Mouse (Mus musculus): ENCODE results near the gene Abraxas2. TPM values are rescaled to one million over a fixed set of nuclear protein-coding genes. Genes with fewer than 3 reads are reported as not detected.

The Abraxas2 gene
- polyA plus RNA-seq, 1 experiment, result 69.5 TPM

- peak overlapping the region; percentile 48; the same call in 1 of the 2 replicates for H3K4me3 ChIP-seq (ENCODE audit: insufficient read depth, low read length)
- peaks cover 40% of the 10 kb centered on the region for H3K4me1 ChIP-seq (ENCODE audit: control insufficient read depth, insufficient read depth, low read length)
- TF ChIP-seq CTCF (IDR thresholded peaks at IDR 0.05; ENCODE audit: low read depth, low read length) (no peak), POLR2A (IDR thresholded peaks at IDR 0.05; ENCODE audit: borderline replicate concordance, low read depth, low read length) (no peak)
- H3K27ac ChIP-seq (ENCODE audit: insufficient read depth, low read depth, low read length), result peak overlapping the region; percentile 85
Measured at GRCm38 (mm10) chr7:132893336-132893735, 34.3 kb downstream of the Abraxas2 start.

DNA sequence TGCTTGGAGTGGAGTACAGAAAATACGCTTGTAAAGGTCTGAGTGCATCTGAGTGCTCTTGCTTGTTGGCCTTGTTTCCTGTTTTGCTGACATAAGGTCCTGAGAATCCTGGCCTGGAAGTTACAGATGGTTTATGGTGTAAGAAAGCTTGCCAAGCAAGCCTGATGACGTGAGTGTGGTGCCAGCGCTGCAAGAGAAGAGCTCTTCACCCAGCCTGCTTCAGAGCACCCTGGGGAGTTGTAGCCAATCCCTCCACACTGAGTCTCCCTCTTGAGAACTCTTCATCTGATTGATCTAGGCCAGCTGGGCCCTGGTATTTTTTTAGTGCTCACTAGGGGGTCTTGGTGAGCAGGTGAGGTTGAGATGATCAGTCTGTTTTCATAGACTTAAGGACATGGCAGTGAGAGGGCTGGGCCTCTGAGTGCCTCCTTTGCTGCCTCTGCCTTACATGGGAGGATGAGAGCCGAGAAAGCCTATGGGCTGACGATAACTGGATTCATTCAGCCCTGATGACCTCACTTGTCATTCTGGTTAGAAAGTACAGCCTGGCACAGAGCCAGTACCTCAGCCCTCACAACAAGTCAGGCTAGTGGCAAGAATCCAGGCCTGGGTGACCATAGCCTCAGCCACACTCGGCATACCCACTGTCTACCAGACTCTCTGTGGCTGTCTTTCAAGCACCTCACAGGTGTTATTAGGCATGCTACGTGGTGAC lies 36.0 kb downstream of the Abraxas2 start:
- Histone ChIP-seq H3K4me1 (ENCODE audit: control insufficient read depth, insufficient read depth, low read length) (peaks cover 37% of the 10 kb centered on the region), H3K4me3 (ENCODE audit: insufficient read depth, low read length) (no peak overlapping the region), H3K27ac (ENCODE audit: insufficient read depth, low read depth, low read length) (peak overlapping the region; percentile 53)
- TF ChIP-seq CTCF (IDR thresholded peaks at IDR 0.05; ENCODE audit: low read depth, low read length) (no peak), POLR2A (IDR thresholded peaks at IDR 0.05; ENCODE audit: borderline replicate concordance, low read depth, low read length) (no peak)

- Histone ChIP-seq H3K4me1 (ENCODE audit: control insufficient read depth, insufficient read depth, low read length) (peaks cover 44% of the 10 kb centered on the region), H3K4me3 (ENCODE audit: insufficient read depth, low read length) (no peak overlapping the region), H3K27ac (ENCODE audit: insufficient read depth, low read depth, low read length) (no peak overlapping the region)
- TF ChIP-seq POLR2A (IDR thresholded peaks at IDR 0.05; ENCODE audit: borderline replicate concordance, low read depth, low read length), result no peak
Measured at GRCm38 (mm10) chr7:132896206-132896815, 37.3 kb downstream of the Abraxas2 start.

GRCm38 (mm10) chr7:132897258-132897657 lies 38.2 kb downstream of the Abraxas2 start:
- TF ChIP-seq CTCF (IDR thresholded peaks at IDR 0.05; ENCODE audit: low read depth, low read length) (no peak), POLR2A (IDR thresholded peaks at IDR 0.05; ENCODE audit: borderline replicate concordance, low read depth, low read length) (no peak)
- Histone ChIP-seq H3K4me3 (ENCODE audit: insufficient read depth, low read length) (no peak overlapping the region), H3K4me1 (ENCODE audit: control insufficient read depth, insufficient read depth, low read length) (peaks cover 38% of the 10 kb centered on the region), H3K27ac (ENCODE audit: insufficient read depth, low read depth, low read length) (no peak overlapping the region)

- Histone ChIP-seq H3K27ac (ENCODE audit: insufficient read depth, low read depth, low read length) (no peak overlapping the region), H3K4me1 (ENCODE audit: control insufficient read depth, insufficient read depth, low read length) (peaks cover 34% of the 10 kb centered on the region), H3K4me3 (ENCODE audit: insufficient read depth, low read length) (no peak overlapping the region)
- TF ChIP-seq CTCF (IDR thresholded peaks at IDR 0.05; ENCODE audit: low read depth, low read length) (0 out of 2 replicates have a peak, but pooled peaks have one; percentile 9), POLR2A (IDR thresholded peaks at IDR 0.05; ENCODE audit: borderline replicate concordance, low read depth, low read length) (no peak)
Measured at GRCm38 (mm10) chr7:132898234-132898633, 39.2 kb downstream of the Abraxas2 start.

GRCm38 (mm10) chr7:132900826-132901531 lies 42.0 kb downstream of the Abraxas2 start:
- no peak overlapping the region for H3K4me3 ChIP-seq (ENCODE audit: insufficient read depth, low read length)
- H3K4me1 ChIP-seq (ENCODE audit: control insufficient read depth, insufficient read depth, low read length), result peaks cover 15% of the 10 kb centered on the region
- no peak overlapping the region for H3K27ac ChIP-seq (ENCODE audit: insufficient read depth, low read depth, low read length)
- TF ChIP-seq POLR2A (IDR thresholded peaks at IDR 0.05; ENCODE audit: borderline replicate concordance, low read depth, low read length), result no peak
- TF ChIP-seq CTCF (IDR thresholded peaks at IDR 0.05; ENCODE audit: low read depth, low read length), result no peak

DNA sequence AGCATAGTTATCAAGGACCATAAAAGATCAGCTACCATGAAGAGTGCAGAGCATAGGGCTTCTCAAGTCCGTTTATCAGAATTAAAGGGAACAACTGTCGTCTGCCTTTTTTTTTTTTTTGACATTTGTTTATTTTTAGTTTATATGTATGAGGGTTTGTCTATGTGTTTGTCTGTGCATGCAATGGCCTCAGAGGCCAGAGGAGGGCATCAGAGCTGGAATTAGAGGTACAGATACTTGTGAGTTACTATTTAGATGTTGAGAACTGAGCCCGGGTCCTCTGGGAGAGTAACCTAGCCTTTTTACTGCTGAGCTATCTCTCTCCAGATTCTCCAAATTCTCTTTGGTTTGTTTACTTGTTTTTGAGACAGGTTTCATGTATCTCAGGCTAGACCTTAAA lies 44.8 kb downstream of the Abraxas2 start:
- no peak overlapping the region for H3K4me3 ChIP-seq (ENCODE audit: insufficient read depth, low read length)
- TF ChIP-seq POLR2A (IDR thresholded peaks at IDR 0.05; ENCODE audit: borderline replicate concordance, low read depth, low read length) (no peak), CTCF (IDR thresholded peaks at IDR 0.05; ENCODE audit: low read depth, low read length) (no peak)
- H3K27ac ChIP-seq (ENCODE audit: insufficient read depth, low read depth, low read length), result no peak overlapping the region
- H3K4me1 ChIP-seq (ENCODE audit: control insufficient read depth, insufficient read depth, low read length), result peaks cover 8% of the 10 kb centered on the region; the same call in 1 of the 2 replicates

DNA sequence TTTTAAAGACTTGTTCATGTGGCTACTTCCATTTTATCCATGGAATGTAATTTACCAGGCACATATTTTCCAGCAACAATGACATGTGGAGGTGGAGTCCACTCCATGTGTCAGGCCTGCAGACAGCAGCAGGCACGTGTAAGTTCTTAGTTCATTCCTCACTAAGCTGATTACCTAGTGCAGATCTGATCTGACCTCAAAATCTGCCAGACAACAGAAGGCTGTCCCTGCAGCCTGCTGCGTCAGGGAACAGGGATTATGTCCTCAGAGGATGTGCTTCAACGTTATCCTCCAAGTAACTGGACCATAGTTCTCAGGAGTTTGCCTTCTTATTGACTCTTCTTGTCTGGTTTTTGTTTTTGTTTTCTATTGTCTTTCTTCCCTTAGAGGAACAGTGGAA lies 62.9 kb downstream of the Abraxas2 start:
- no peak overlapping the region for H3K4me3 ChIP-seq (ENCODE audit: insufficient read depth, low read length)
- no peak overlapping the region for H3K27ac ChIP-seq (ENCODE audit: insufficient read depth, low read depth, low read length)
- TF ChIP-seq CTCF (IDR thresholded peaks at IDR 0.05; ENCODE audit: low read depth, low read length), result no peak
- no peak for TF ChIP-seq POLR2A (IDR thresholded peaks at IDR 0.05; ENCODE audit: borderline replicate concordance, low read depth, low read length)
- H3K4me1 ChIP-seq (ENCODE audit: control insufficient read depth, insufficient read depth, low read length), result peaks cover 3% of the 10 kb centered on the region

DNA sequence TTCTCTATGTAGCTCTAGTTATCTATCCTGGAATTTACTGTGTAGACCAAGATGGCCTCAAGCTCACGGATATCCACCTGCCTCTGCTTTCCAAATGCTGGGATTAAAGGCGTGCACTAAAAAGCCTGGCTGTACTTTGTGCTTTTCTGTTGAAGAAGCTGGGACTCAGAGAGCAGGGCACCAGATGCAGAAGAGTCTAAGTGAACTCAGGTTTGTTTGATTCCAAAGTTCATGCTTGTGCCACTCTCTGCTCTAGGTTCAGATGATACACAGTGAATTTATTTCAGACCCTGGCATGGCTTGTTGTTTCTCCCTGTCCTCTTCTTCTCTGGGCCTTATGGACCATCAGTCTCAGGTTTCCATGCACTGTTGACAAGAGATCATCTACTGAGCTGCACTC lies 66.2 kb downstream of the Abraxas2 start:
- Histone ChIP-seq H3K4me1 (ENCODE audit: control insufficient read depth, insufficient read depth, low read length) (peaks cover 10% of the 10 kb centered on the region), H3K27ac (ENCODE audit: insufficient read depth, low read depth, low read length) (no peak overlapping the region), H3K4me3 (ENCODE audit: insufficient read depth, low read length) (no peak overlapping the region)
- TF ChIP-seq CTCF (IDR thresholded peaks at IDR 0.05; ENCODE audit: low read depth, low read length) (no peak), POLR2A (IDR thresholded peaks at IDR 0.05; ENCODE audit: borderline replicate concordance, low read depth, low read length) (no peak)

DNA sequence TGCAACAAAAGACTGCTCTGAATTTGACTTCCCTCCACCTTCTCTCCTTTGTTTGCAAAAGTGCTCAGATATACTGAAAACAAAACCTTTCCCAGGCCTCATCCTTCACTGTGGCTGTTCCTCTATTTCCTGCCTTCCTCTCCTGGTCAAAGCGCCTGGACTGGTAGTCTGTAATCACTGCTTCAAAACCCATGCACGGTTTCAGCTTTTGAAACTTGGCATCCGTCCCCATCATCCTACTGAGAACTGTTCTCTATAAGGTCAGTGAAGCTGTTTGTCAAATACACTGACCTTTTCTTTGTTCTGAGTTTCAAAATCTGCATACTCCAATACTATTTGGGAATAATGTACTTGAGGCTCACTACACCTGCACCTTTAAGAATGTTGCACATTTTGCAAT lies 68.2 kb downstream of the Abraxas2 start:
- no peak for TF ChIP-seq POLR2A (IDR thresholded peaks at IDR 0.05; ENCODE audit: borderline replicate concordance, low read depth, low read length)
- TF ChIP-seq CTCF (IDR thresholded peaks at IDR 0.05; ENCODE audit: low read depth, low read length), result no peak
- peaks cover 10% of the 10 kb centered on the region for H3K4me1 ChIP-seq (ENCODE audit: control insufficient read depth, insufficient read depth, low read length)
- H3K4me3 ChIP-seq (ENCODE audit: insufficient read depth, low read length), result no peak overlapping the region
- H3K27ac ChIP-seq (ENCODE audit: insufficient read depth, low read depth, low read length), result no peak overlapping the region
